Mouse (Mus musculus) adrenal gland, adult 18-20 months (tissue): ENCODE data around the gene Bcl9. TPM values are rescaled to one million over a fixed set of nuclear protein-coding genes. Genes with fewer than 3 reads are reported as not detected.

Experiments
- DNase-seq, 2 experiments: peaks; one replicate each; pipeline ENCODE4 v3.0.0; 2021 to 2022; ENCODE audit warnings: low spot score in 2 of 2
- total RNA-seq, 2 experiments: library from RNA; stranded (reverse); gene quantifications; 1 replicate in 1 of 2; 2 replicates in 1 of 2; pipeline ENCODE4 v1.2.3; 2021

Gene Bcl9
- total RNA-seq, 2 experiments from 2014 or later = 10.7 to 12.8 TPM

DNA sequence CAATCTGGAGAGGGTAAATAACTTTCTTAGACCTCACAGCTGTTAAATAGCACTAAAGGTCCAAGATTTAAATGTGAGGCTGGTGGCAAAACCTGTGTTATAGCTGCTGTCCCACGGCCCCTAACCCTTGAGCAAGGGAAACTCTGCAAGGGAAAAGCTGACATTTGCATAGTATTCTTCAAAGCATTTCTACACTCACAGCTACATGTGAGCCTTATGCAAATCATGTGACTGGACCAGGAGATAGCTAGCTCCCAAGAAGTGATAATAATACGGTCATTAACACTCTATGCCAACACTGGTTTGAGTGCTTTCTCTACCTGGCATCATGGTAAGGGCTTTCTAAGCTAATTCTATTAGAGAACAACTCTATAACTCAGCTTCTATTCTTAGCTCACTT lies 60.3 kb downstream of the Bcl9 start:
- DNase-seq = no peak

GRCm38 (mm10) chr3:97234797-97235196 lies 62.9 kb downstream of the Bcl9 start:
- no peak for DNase-seq

- no peak for DNase-seq
Measured at GRCm38 (mm10) chr3:97232328-97232727, 65.4 kb downstream of the Bcl9 start.

DNA sequence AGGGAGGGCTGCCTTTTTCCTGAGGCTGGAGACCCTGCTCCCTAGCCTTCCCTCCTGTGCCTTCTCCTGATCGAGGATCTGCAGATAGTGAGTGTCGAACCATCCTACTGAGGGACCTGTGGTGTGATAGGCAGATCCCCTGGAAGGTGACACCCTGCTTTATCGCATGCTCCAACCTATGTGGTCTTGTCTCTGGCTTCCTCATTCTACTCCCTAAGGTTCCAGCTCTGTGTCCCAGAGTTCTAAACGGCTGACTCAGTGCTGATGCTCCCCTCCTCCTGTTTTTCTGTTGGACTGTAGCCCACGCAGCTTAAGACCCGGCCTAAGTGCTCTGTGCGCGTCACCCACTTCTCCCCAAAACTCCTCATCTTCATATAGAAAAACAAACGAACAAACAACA lies 65.9 kb downstream of the Bcl9 start:
- no peak for DNase-seq

DNA sequence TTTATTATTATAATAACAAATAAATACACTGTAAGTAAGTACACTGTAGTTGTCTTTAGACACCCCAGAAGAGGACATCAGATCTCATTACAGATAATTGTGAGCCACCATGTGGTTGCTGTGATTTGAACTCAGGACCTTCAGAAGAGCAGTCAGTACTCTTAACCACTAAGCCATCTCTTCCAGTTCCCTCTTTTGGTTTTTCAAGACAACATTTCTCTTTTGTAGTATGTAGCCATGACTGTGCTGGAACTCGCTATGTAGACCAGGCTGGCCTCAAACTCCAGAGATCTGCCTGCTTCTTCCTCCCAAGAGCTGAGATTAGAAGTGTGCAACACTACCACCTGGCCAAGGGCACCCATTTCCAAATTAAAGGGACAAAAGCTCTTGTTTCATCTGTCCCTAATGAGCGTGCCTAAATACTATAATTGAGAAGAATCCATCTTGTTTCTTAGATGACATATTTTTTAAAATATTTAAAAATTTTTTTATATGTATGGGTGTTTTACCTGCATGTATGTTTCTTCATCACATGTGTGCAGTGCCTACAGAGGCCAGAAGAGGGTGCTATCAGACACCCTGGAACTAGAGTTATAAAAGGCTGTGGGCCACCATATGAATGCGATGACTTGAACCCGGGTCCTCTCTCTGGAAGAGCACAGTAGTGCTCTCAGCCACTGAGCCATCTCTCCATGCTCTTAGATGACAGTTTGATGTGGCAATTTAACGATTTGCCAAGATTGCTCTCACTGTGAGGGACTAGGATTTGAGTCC lies 66.9 kb downstream of the Bcl9 start:
- no peak for DNase-seq

DNA sequence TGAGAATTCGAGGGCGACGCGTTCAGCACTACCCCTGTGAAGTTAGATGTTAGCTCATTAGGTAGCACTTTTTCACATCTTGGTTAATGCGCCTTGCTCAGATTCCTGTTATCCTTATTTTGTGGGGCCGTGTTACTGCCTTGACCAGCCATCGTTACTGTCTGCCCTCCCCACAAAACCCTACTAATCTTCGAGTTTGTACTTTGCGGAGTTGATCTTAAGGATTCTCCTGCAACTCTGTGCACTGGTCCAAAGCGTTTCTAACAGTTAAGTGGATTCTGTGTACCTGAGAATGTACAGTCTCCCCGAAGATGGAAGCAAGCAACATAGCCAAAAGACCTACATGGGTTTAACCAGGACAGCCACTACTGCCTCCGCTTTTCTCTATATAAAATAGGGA lies 69.3 kb downstream of the Bcl9 start:
- DNase-seq = no peak

DNA sequence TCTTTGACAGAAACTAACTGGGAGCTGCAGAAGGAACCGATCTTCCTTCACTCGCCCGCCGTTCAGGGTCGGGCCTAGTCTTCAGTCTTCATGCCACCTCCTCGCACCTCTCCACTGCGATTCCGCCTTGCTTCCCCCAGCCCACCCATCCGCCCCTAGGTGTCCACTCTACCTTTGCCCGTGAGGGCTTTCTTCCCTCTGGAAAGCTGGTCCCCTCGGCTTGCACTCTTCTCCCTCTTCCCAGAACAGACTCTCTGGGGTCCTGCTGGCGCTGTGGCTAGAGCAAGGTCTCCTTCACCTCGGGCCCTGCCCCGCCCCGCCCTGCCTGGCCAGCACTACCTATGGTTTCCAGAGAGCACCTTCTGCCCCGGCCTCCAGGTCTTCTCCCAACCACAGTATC lies 69.7 kb downstream of the Bcl9 start:
- no peak for DNase-seq

DNA sequence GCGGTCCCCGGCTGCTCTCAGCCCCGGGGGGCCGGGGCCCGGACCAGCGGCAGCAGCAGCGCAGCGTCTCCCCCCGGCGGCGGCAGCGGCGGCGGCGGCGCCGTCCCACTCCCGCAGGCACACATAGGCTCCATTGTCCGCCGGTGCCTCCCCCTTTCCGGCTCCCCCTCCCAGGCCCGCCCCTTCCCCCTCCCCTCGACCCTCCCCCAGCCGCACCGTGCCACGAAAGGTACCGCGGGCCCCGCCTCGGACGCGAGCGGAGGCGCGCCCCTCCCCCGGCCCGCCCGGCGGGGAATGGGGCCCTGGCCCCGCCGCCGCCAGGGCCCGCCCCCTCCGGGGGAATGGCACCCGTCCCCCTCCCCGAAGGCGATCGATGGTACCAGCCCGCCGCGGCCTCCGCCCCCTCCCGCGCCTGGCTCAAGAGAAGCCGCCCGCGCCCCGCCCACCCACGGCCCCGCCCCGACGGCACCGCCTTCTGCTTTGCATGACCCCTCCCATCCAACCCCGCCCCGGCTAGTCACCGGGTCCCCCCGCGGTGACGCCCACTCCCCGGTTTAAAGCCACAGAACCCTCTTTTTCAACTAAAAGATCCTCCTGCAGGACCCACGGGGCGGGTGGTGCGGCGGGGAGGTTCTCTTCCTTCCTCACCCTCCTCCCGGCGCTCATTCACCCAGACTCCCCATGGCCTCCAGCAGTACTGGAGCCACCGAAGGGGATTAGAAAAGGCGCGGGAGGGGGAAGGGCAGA lies 70.3 kb downstream of the Bcl9 start:
- peak; percentile 87 to 89 for DNase-seq

DNA sequence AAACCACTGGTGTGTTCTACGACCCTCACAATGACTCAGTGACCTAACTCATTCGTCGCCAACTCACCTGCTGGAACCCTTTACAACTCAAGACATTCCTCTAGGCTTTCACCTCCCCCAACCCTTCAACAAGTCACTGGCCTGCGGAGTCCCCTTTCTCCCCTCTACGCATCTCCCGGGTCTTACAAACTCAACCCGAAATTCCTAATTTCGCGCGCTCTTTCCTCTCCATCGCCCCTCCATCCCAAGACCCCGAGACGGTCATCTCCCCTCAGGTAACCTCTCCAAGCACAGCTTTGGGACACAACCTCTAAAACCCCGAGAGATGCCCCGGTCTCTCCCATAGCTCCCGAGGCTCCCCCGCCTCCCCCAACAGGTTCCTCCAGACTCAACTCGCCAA lies 71.0 kb downstream of the Bcl9 start:
- no peak for DNase-seq

DNA sequence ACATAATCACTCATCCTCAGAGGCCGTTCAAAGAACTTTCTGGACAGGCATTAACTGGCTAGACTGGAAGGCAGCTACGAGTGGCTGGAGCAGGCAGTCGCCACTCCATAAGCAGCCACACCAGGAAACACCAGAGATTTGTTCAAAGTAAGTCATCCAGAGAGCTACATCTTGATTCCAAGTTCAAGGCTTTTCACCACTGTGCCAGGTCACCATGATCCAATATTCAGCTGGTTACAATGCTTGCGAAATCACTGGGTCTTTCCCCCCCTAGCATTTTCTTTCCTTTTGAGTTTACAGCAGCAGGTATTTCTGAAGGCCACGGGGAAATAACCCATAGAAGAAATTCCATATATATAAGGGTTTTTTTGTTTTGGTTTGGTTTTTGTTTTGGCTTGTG lies 72.5 kb downstream of the Bcl9 start:
- DNase-seq = no peak

DNA sequence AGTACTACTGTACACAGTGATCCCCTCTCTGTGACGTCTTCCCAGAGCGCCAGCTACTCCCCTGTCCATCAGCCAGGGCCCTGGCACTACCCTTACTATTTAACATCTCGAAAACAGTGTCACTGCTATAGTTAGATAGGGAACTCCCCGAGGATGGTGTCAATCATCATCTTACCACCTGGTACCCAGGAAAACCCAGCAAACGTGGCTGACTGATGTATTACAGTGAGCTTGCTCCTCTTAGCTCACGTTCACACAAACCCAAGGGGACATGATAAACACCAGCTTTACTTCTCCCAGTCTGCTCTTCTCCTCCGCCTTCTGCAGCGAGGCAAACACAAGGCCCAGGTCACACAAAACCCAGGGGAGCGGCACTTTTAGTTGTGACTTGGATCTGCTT lies 74.5 kb downstream of the Bcl9 start:
- no peak for DNase-seq

DNA sequence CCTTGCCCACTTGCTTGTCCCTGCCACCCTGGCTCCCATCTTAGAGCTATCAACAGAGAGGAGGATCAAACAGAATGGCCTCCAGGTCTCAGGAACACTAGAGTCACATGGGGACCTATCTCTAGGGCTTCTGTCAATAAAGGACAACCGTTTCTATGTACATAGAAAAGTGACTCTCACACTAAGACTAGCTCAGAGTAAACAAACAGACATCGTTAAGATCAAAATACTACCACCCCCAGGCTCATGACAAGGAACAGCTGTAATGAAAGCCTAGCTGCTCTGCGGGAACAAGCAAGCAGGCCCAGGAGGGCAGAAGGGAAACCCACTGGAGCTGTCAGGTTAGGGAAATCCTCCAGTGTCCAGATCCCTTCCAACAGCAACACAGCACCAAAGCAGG lies 82.2 kb downstream of the Bcl9 start:
- DNase-seq = no peak

DNA sequence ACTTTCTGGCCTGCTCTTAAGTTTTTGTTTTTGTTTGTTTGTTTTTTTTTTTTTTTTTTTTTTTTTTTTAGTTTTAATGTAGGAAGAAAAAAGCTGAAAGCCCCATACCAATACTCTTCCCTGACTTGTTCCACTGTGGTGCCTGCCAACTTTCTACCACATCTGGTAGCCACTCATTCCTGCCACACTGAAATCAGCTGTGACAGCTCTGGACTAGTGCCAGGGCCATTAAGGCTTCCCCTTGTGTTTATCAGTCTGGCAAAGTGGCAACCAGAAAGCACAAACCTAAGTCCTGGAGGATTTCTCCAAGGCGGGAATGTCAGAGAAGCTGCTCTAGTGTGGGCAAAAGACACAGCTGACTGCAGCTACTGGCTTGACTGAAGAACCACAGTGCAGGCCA lies 83.3 kb downstream of the Bcl9 start:
- DNase-seq = no peak

GRCm38 (mm10) chr3:97213871-97214270 lies 83.8 kb downstream of the Bcl9 start:
- no peak for DNase-seq

DNA sequence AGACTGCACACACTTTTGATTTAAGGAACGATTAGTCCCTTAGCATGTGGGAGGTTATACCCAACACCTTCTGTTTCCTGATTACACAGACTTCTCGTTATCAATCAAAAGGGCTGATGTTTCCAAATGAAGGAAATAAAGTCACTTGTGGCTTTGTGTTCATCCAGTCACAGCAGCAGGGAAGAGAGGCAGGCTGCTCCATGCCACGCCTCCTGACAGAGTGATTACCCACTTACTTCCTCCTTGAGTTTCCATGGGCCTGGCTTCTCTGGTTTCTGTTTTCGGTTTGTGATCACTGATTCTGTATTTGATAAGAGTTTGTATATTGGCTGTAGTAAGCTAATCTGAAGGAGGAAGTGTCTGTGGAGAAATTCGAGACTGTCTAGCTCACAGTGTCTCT lies 86.5 kb downstream of the Bcl9 start:
- no peak for DNase-seq

GRCm38 (mm10) chr3:97209351-97209750 lies 88.4 kb downstream of the Bcl9 start:
- no peak for DNase-seq

DNA sequence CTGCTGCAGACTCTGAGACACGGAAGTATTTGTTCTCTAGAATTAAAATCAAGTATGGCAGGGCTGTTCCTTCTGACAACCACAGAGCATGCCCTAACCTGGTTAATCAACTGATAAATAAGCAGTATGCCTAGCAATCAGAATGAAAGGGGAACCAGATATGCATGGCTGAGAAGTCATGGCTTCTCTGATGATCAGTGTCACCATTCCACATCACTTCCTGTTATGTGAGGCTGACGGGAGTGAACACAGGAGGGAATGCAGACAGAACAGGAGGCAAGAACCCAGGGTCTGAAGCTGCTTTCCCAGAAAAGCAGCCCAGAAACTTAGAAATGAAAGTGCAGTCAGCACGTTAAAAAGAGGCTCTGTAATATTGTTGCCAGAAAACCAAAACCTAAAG lies 91.2 kb downstream of the Bcl9 start:
- DNase-seq = no peak

GRCm38 (mm10) chr3:97203880-97204279 lies 93.8 kb downstream of the Bcl9 start:
- no peak for DNase-seq

- peak; percentile 55 for DNase-seq
Measured at GRCm38 (mm10) chr3:97201943-97202342, 95.8 kb downstream of the Bcl9 start.

DNA sequence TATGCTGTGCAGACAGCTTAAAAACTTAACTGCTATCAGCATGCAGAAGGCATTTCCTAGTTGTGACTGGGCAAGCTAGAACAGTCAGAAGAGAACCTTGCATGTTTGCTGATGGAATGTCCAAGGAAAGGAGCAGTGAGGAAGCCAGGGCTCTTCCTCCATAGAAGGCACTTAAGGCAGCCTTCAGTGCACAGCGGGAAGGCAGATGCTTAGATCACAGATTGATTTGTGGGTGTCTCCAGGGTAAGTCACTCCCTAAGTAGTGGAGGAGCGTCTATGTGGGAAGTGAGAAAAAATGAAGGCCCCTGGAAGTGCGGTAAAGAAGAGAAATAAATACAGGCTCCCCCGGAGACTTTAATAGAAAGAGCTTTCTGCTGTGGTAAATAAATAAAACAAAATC lies 98.5 kb downstream of the Bcl9 start:
- no peak for DNase-seq

DNA sequence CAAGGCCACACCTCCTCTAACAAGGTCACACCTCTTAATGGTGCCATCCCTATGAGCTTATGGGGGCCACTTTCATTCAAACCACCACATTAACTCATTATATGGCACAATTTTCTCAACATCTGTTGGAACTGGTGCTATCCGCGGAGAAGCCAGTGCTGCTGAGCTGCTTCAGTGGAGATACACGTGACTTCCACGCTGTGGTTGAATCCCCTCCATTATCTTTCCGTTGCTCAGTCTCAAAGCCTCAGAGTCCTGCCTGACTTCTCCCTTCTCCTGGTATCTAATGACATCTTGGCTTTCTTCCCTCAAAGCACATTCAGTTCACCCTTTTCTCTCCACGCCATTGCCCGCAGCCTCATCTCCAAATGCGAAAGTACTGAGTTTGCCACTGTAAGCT lies 101.1 kb downstream of the Bcl9 start:
- DNase-seq = no peak

- peak; percentile 51 to 55 for DNase-seq
Measured at GRCm38 (mm10) chr3:97185098-97185860, 112.4 kb downstream of the Bcl9 start.
